In the genomic region with DNA sequence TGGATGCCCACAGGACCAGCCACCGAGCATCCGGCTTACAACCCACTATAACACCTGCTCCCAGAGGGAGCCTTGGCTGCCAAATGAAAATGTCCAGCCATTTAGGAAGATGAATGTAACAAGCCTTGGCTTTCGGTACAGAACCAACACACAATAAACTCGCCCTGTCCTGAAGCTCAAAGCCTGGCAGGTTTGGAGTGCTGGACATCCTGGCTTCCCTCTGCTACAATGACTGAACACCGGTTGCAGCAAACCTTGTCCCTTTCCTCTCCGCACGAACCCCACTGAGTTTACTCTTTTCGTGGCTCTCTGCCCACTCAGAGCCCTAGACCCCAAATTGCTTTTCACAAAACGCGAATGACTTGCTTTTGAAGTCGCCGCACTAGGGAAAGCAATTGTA, we compare ENCODE assay signal across 16 mouse cellular contexts.
A peak's percentile ranks its signal among the peaks of the same experiment; 100 is the strongest.
DNase-seq lines count a peak whose midpoint lies in the region.
"Had no signal": no experiment of that assay in that cellular context is flagged by ENCODE, and none has a peak within 500 bp of the region (broad histone marks: within the 10 kb centered on the region; RNA-seq: fewer than 3 reads in every experiment).

No protein-coding gene starts in this region.

- intact Hi-C loops in left cerebral cortex, postnatal 4 days (cut with DNase I), result no loop called here

- DNase-seq in cerebellum, postnatal 10 days, result peak; percentile 56 to 58
- DNase-seq in cerebellum, adult 11 months, result no peak
- peak; percentile 20 to 22 for DNase-seq in cerebellum, postnatal 36 days
- no peak for DNase-seq in cerebellum, adult 9-10 months
- peak; percentile 32 for DNase-seq in left cerebral cortex, postnatal 4 days
- no peak for DNase-seq in left cerebral cortex, adult 11 months (ENCODE audit: low spot score)
- DNase-seq: adrenal gland, adult 2 months; adrenal gland, postnatal 14 days; forebrain, postnatal 0 days; gastrocnemius, adult 2 months; gastrocnemius, postnatal 14 days; heart, adult 18-20 months; heart, postnatal 10 days; heart, postnatal 36 days; kidney, adult 11 months; kidney, adult 8-10 months had no signal

Comparison
In these comparisons a context has a peak if more than half of its experiments do, and no peak if none do; other contexts are left out.
1. DNase-seq: peak in cerebellum, postnatal 10 days (2 of 2), cerebellum, postnatal 36 days (2 of 2) and left cerebral cortex, postnatal 4 days (single experiment); none in cerebellum, adult 11 months (single experiment), cerebellum, adult 9-10 months (single experiment) and left cerebral cortex, adult 11 months (single experiment).